Mouse (Mus musculus): ENCODE results near the gene Cfi. TPM values are rescaled to one million over a fixed set of nuclear protein-coding genes. Genes with fewer than 3 reads are reported as not detected.

Cfi gene
- polyA plus RNA-seq, 2 experiments: 90.4 to 153 TPM

GRCm38 (mm10) chr3:129824146-129824545 lies 11.5 kb upstream of the Cfi start:
- Histone ChIP-seq H3K27me3 (ENCODE audit: control insufficient read depth, insufficient read depth, low read length) (no peaks in the 10 kb centered on the region), H3K4me3 (ENCODE audit: insufficient read depth in 1 of 2, low read depth in 2 of 2, low read length in 2 of 2) (no peak overlapping the region), H3K9me3 (ENCODE audit: control insufficient read depth, low read length) (no peaks in the 10 kb centered on the region), H3K4me1 (replicated peaks; ENCODE audit: control insufficient read depth in 2 of 2, insufficient read depth in 2 of 2, low read length in 1 of 2) (peaks cover 0 to 2% of the 10 kb centered on the region in 2 experiments; a peak in 3 of 4 replicates), H3K4me2 (ENCODE audit: low read depth) (no peak overlapping the region), H3K36me3 (replicated peaks; ENCODE audit: control insufficient read depth, insufficient read depth, low read depth) (peaks cover 26% of the 10 kb centered on the region), H3K27ac (no peak overlapping the region), H3K9ac (replicated peaks) (no peak overlapping the region)
- ATAC-seq (ENCODE audit: insufficient read depth) (no peak), DNase-seq (ENCODE audit: low read depth in 3 of 3, low spot score in 3 of 3) (no peak)
- WGBS (ENCODE audit: insufficient replicate concordance): 90% methylated on average over 4 of the region's 4 CpGs
- no peak for TF ChIP-seq EP300 (IDR thresholded peaks at IDR 0.05; ENCODE audit: low read depth)

- Histone ChIP-seq H3K4me3 (ENCODE audit: insufficient read depth in 1 of 2, low read depth in 2 of 2, low read length in 2 of 2) (no peak overlapping the region), H3K36me3 (replicated peaks; ENCODE audit: control insufficient read depth, insufficient read depth, low read depth) (peaks cover 26% of the 10 kb centered on the region), H3K9me3 (ENCODE audit: control insufficient read depth, low read length) (no peaks in the 10 kb centered on the region), H3K27ac (no peak overlapping the region), H3K9ac (replicated peaks) (no peak overlapping the region), H3K4me2 (ENCODE audit: low read depth) (no peak overlapping the region), H3K4me1 (replicated peaks; ENCODE audit: control insufficient read depth in 2 of 2, insufficient read depth in 2 of 2, low read length in 1 of 2) (peaks cover 7 to 8% of the 10 kb centered on the region in 2 experiments), H3K27me3 (ENCODE audit: control insufficient read depth, insufficient read depth, low read length) (no peaks in the 10 kb centered on the region)
- no peak for TF ChIP-seq CTCF (IDR thresholded peaks at IDR 0.05; ENCODE audit: low read depth)
- no peak for ATAC-seq (ENCODE audit: insufficient read depth)
- 80% methylated on average over 10 of the region's 10 CpGs for WGBS (ENCODE audit: insufficient replicate concordance)
- DNase-seq (ENCODE audit: low read depth in 3 of 3, low spot score in 3 of 3): no peak
Measured at GRCm38 (mm10) chr3:129824891-129825290, 10.8 kb upstream of the Cfi start.

GRCm38 (mm10) chr3:129826691-129827090 lies 9.0 kb upstream of the Cfi start:
- H3K4me2 ChIP-seq (ENCODE audit: low read depth): no peak overlapping the region
- H3K9me3 ChIP-seq (ENCODE audit: control insufficient read depth, low read length): no peaks in the 10 kb centered on the region
- no peaks in the 10 kb centered on the region for H3K27me3 ChIP-seq (ENCODE audit: control insufficient read depth, insufficient read depth, low read length)
- 83% methylated on average over 10 of the region's 10 CpGs for WGBS (ENCODE audit: insufficient replicate concordance)
- H3K36me3 ChIP-seq (replicated peaks; ENCODE audit: control insufficient read depth, insufficient read depth, low read depth): peaks cover 26% of the 10 kb centered on the region
- H3K27ac ChIP-seq: no peak overlapping the region
- H3K4me1 ChIP-seq (replicated peaks; ENCODE audit: control insufficient read depth in 2 of 2, insufficient read depth in 2 of 2, low read length in 1 of 2): peaks cover 8% of the 10 kb centered on the region in 2 experiments
- DNase-seq (ENCODE audit: low read depth in 3 of 3, low spot score in 3 of 3) (no peak), ATAC-seq (ENCODE audit: insufficient read depth) (no peak)
- H3K4me3 ChIP-seq (ENCODE audit: insufficient read depth in 1 of 2, low read depth in 2 of 2, low read length in 2 of 2): no peak overlapping the region
- H3K9ac ChIP-seq (replicated peaks): no peak overlapping the region
- no peak for TF ChIP-seq EP300 (IDR thresholded peaks at IDR 0.05; ENCODE audit: low read depth)
- TF ChIP-seq CTCF (IDR thresholded peaks at IDR 0.05; ENCODE audit: low read depth): no peak

GRCm38 (mm10) chr3:129827691-129828090 lies 8.0 kb upstream of the Cfi start:
- H3K27me3 ChIP-seq (ENCODE audit: control insufficient read depth, insufficient read depth, low read length): no peaks in the 10 kb centered on the region
- ATAC-seq (ENCODE audit: insufficient read depth) (no peak), DNase-seq (ENCODE audit: low read depth in 3 of 3, low spot score in 3 of 3) (no peak)
- no peak overlapping the region for H3K4me2 ChIP-seq (ENCODE audit: low read depth)
- peaks cover 8% of the 10 kb centered on the region in 2 experiments for H3K4me1 ChIP-seq (replicated peaks; ENCODE audit: control insufficient read depth in 2 of 2, insufficient read depth in 2 of 2, low read length in 1 of 2)
- H3K27ac ChIP-seq: no peak overlapping the region
- 54% methylated on average over 5 of the region's 5 CpGs for WGBS (ENCODE audit: insufficient replicate concordance)
- H3K4me3 ChIP-seq (ENCODE audit: insufficient read depth in 1 of 2, low read depth in 2 of 2, low read length in 2 of 2): no peak overlapping the region
- no peak overlapping the region for H3K9ac ChIP-seq (replicated peaks)
- TF ChIP-seq EP300 (IDR thresholded peaks at IDR 0.05; ENCODE audit: low read depth) (no peak), CTCF (IDR thresholded peaks at IDR 0.05; ENCODE audit: low read depth) (no peak)
- no peaks in the 10 kb centered on the region for H3K9me3 ChIP-seq (ENCODE audit: control insufficient read depth, low read length)
- peaks cover 26% of the 10 kb centered on the region for H3K36me3 ChIP-seq (replicated peaks; ENCODE audit: control insufficient read depth, insufficient read depth, low read depth)

GRCm38 (mm10) chr3:129830626-129831025 lies 5.1 kb upstream of the Cfi start:
- Histone ChIP-seq H3K9ac (replicated peaks) (peak overlapping the region; percentile 62), H3K9me3 (ENCODE audit: control insufficient read depth, low read length) (no peaks in the 10 kb centered on the region), H3K4me2 (ENCODE audit: low read depth) (peak overlapping the region; percentile 83), H3K27me3 (ENCODE audit: control insufficient read depth, insufficient read depth, low read length) (no peaks in the 10 kb centered on the region), H3K4me3 (ENCODE audit: insufficient read depth in 1 of 2, low read depth in 2 of 2, low read length in 2 of 2) (peak overlapping the region; percentile 78 to 86), H3K4me1 (replicated peaks; ENCODE audit: control insufficient read depth in 2 of 2, insufficient read depth in 2 of 2, low read length in 1 of 2) (peaks cover 8 to 15% of the 10 kb centered on the region in 2 experiments), H3K36me3 (replicated peaks; ENCODE audit: control insufficient read depth, insufficient read depth, low read depth) (peaks cover 10% of the 10 kb centered on the region), H3K27ac (peak overlapping the region; percentile 63)
- ATAC-seq (ENCODE audit: insufficient read depth) (peak; percentile 16; the same call in 1 of the 2 replicates), DNase-seq (ENCODE audit: low read depth in 3 of 3, low spot score in 3 of 3) (peak in 1 of 3 experiments; percentile 4)
- TF ChIP-seq CTCF (IDR thresholded peaks at IDR 0.05; ENCODE audit: low read depth) (no peak), EP300 (IDR thresholded peaks at IDR 0.05; ENCODE audit: low read depth) (no peak)
- under 1% methylated on average over 45 of the region's 45 CpGs for WGBS (ENCODE audit: insufficient replicate concordance)

All from liver, embryonic 14.5 days (tissue).